Mouse (Mus musculus): ENCODE measurements at regions not wholly inside any gene's neighbourhood (a gene's known extent, or its start where the extent isn't known, plus 50 kb on each side); places are given as distances from the start of the nearest gene placed in this dataset.
A peak's percentile ranks its signal among the peaks of the same experiment; 100 is the strongest.

DNA sequence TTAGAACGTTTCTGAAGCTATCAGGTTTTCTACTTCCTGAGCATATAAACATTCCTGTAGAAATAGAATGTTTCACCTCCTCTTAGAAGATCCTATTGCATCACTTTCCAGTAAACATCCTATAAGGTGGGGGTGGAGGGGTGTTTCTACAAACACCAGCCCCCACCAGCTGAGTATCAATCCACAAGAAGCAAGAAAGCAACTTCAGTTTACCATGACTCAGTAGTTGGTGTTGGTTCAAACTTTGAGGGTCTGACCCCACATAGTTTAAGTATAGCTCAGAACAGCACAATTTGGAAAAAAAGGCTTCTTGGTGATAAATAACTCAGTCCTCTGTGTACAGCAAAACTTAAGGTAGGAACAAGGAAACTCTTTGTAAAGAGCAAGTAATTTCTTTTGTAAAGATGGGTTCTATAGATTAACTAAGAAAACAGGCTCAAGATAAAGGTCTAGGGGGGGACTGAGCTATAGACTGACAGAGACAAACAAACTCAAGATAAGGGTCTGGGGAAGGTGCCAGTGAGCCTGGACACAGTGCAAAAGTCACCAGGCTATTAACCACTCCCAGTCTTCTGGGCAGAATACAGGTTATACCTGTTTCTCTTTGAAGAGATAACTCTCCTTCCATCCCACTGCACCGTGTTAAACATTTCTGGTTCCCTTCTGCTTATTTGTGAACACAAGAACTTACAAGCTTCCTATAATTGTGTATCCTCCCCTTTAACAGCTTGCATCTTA lies 218.9 kb upstream of the Atp10a start:
- 7% methylated on average over 2 of the region's 2 CpGs for WGBS
- no peak overlapping the region for H3K4me3 ChIP-seq (ENCODE audit: low read depth, low read length)
- H3K4me2 ChIP-seq (replicated peaks; ENCODE audit: low read depth), result no peak overlapping the region
- TF ChIP-seq CTCF (IDR thresholded peaks at IDR 0.05; ENCODE audit: low read depth) (no peak), EP300 (optimal IDR thresholded peaks at IDR 0.05) (no peak)
- no peak overlapping the region for H3K27ac ChIP-seq (replicated peaks)
- H3K36me3 ChIP-seq (ENCODE audit: control insufficient read depth, insufficient read depth, low read length), result no peaks in the 10 kb centered on the region
- no peaks in the 10 kb centered on the region for H3K27me3 ChIP-seq (ENCODE audit: control insufficient read depth, insufficient read depth, low read length)
- no peak overlapping the region for H3K9ac ChIP-seq (ENCODE audit: low read length)
- no peaks in the 10 kb centered on the region for H3K4me1 ChIP-seq (replicated peaks; ENCODE audit: control insufficient read depth, insufficient read depth)
- no peaks in the 10 kb centered on the region for H3K9me3 ChIP-seq (ENCODE audit: control insufficient read depth, low read length)
- peak; percentile 92 for ATAC-seq (ENCODE audit: low FRiP score, low TSS enrichment)
- peak; percentile 32 for DNase-seq (ENCODE audit: low spot score)

- TF ChIP-seq CTCF (IDR thresholded peaks at IDR 0.05; ENCODE audit: low read depth) (no peak), EP300 (optimal IDR thresholded peaks at IDR 0.05) (no peak)
- H3K27ac ChIP-seq (replicated peaks), result no peak overlapping the region
- no peak overlapping the region for H3K4me2 ChIP-seq (replicated peaks; ENCODE audit: low read depth)
- no peaks in the 10 kb centered on the region for H3K9me3 ChIP-seq (ENCODE audit: control insufficient read depth, low read length)
- H3K4me3 ChIP-seq (ENCODE audit: low read depth, low read length), result no peak overlapping the region
- H3K9ac ChIP-seq (ENCODE audit: low read length), result no peak overlapping the region
- H3K27me3 ChIP-seq (ENCODE audit: control insufficient read depth, insufficient read depth, low read length), result no peaks in the 10 kb centered on the region
- no peak for DNase-seq (ENCODE audit: low spot score)
- 90% methylated on average over 1 of the region's 1 CpGs for WGBS
- no peaks in the 10 kb centered on the region for H3K36me3 ChIP-seq (ENCODE audit: control insufficient read depth, insufficient read depth, low read length)
- ATAC-seq (ENCODE audit: low FRiP score, low TSS enrichment), result no peak
- H3K4me1 ChIP-seq (replicated peaks; ENCODE audit: control insufficient read depth, insufficient read depth), result no peaks in the 10 kb centered on the region
Observed at GRCm38 (mm10) chr7:58442535-58443184, 213.3 kb upstream of the Atp10a start.

DNA sequence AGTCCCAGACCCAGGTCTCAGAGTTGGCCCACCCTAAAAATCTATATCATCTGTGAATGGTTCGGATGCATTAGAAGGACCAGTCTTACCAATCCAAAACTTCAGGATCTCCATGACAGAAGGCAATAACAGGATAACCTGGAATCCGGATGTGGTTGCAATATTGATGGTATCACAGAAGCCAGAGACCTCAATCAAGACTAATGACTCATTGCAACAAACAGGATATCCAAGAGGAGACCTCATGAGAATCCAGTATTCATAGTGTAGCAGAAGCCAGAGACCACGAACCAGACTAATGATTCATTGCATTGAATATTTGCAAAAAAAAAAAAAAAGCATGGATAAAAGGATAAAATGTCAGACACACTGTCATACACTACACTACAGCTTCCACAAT lies 212.7 kb upstream of the Atp10a start:
- H3K4me1 ChIP-seq (replicated peaks; ENCODE audit: control insufficient read depth, insufficient read depth), result no peaks in the 10 kb centered on the region
- no peaks in the 10 kb centered on the region for H3K36me3 ChIP-seq (ENCODE audit: control insufficient read depth, insufficient read depth, low read length)
- no peak overlapping the region for H3K4me2 ChIP-seq (replicated peaks; ENCODE audit: low read depth)
- H3K27ac ChIP-seq (replicated peaks), result no peak overlapping the region
- no peak overlapping the region for H3K4me3 ChIP-seq (ENCODE audit: low read depth, low read length)
- no peaks in the 10 kb centered on the region for H3K9me3 ChIP-seq (ENCODE audit: control insufficient read depth, low read length)
- no peak overlapping the region for H3K9ac ChIP-seq (ENCODE audit: low read length)
- 76% methylated on average over 3 of the region's 3 CpGs for WGBS
- no peak for TF ChIP-seq EP300 (optimal IDR thresholded peaks at IDR 0.05)
- no peak for TF ChIP-seq CTCF (IDR thresholded peaks at IDR 0.05; ENCODE audit: low read depth)
- H3K27me3 ChIP-seq (ENCODE audit: control insufficient read depth, insufficient read depth, low read length), result no peaks in the 10 kb centered on the region
- no peak for ATAC-seq (ENCODE audit: low FRiP score, low TSS enrichment)
- DNase-seq (ENCODE audit: low spot score), result no peak

GRCm38 (mm10) chr7:58445781-58446180 lies 210.2 kb upstream of the Atp10a start:
- DNase-seq (ENCODE audit: low spot score) (no peak), ATAC-seq (ENCODE audit: low FRiP score, low TSS enrichment) (no peak)
- WGBS, result 85% methylated on average over 1 of the region's 1 CpGs
- TF ChIP-seq CTCF (IDR thresholded peaks at IDR 0.05; ENCODE audit: low read depth), result no peak
- TF ChIP-seq EP300 (optimal IDR thresholded peaks at IDR 0.05), result no peak
- Histone ChIP-seq H3K4me1 (replicated peaks; ENCODE audit: control insufficient read depth, insufficient read depth) (no peaks in the 10 kb centered on the region), H3K36me3 (ENCODE audit: control insufficient read depth, insufficient read depth, low read length) (no peaks in the 10 kb centered on the region), H3K9me3 (ENCODE audit: control insufficient read depth, low read length) (no peaks in the 10 kb centered on the region), H3K9ac (ENCODE audit: low read length) (no peak overlapping the region), H3K4me3 (ENCODE audit: low read depth, low read length) (no peak overlapping the region), H3K27ac (replicated peaks) (no peak overlapping the region), H3K27me3 (ENCODE audit: control insufficient read depth, insufficient read depth, low read length) (no peaks in the 10 kb centered on the region), H3K4me2 (replicated peaks; ENCODE audit: low read depth) (no peak overlapping the region)

- TF ChIP-seq CTCF (IDR thresholded peaks at IDR 0.05; ENCODE audit: low read depth) (no peak), EP300 (optimal IDR thresholded peaks at IDR 0.05) (no peak)
- no peaks in the 10 kb centered on the region for H3K36me3 ChIP-seq (ENCODE audit: control insufficient read depth, insufficient read depth, low read length)
- H3K27me3 ChIP-seq (ENCODE audit: control insufficient read depth, insufficient read depth, low read length), result no peaks in the 10 kb centered on the region
- no peak overlapping the region for H3K27ac ChIP-seq (replicated peaks)
- H3K4me3 ChIP-seq (ENCODE audit: low read depth, low read length), result no peak overlapping the region
- no peaks in the 10 kb centered on the region for H3K4me1 ChIP-seq (replicated peaks; ENCODE audit: control insufficient read depth, insufficient read depth)
- DNase-seq (ENCODE audit: low spot score) (no peak), ATAC-seq (ENCODE audit: low FRiP score, low TSS enrichment) (no peak)
- H3K4me2 ChIP-seq (replicated peaks; ENCODE audit: low read depth), result no peak overlapping the region
- no peaks in the 10 kb centered on the region for H3K9me3 ChIP-seq (ENCODE audit: control insufficient read depth, low read length)
- no peak overlapping the region for H3K9ac ChIP-seq (ENCODE audit: low read length)
Observed at GRCm38 (mm10) chr7:58446261-58446660, 209.7 kb upstream of the Atp10a start.

GRCm38 (mm10) chr7:58448727-58449126 lies 207.2 kb upstream of the Atp10a start:
- ATAC-seq (ENCODE audit: low FRiP score, low TSS enrichment), result no peak
- Histone ChIP-seq H3K9me3 (ENCODE audit: control insufficient read depth, low read length) (no peaks in the 10 kb centered on the region), H3K9ac (ENCODE audit: low read length) (no peak overlapping the region), H3K4me3 (ENCODE audit: low read depth, low read length) (no peak overlapping the region), H3K27me3 (ENCODE audit: control insufficient read depth, insufficient read depth, low read length) (no peaks in the 10 kb centered on the region), H3K4me1 (replicated peaks; ENCODE audit: control insufficient read depth, insufficient read depth) (no peaks in the 10 kb centered on the region), H3K36me3 (ENCODE audit: control insufficient read depth, insufficient read depth, low read length) (no peaks in the 10 kb centered on the region), H3K4me2 (replicated peaks; ENCODE audit: low read depth) (no peak overlapping the region), H3K27ac (replicated peaks) (no peak overlapping the region)
- TF ChIP-seq EP300 (optimal IDR thresholded peaks at IDR 0.05) (no peak), CTCF (IDR thresholded peaks at IDR 0.05; ENCODE audit: low read depth) (no peak)
- WGBS, result 62% methylated on average over 3 of the region's 3 CpGs
- no peak for DNase-seq (ENCODE audit: low spot score)
